Mouse (Mus musculus) MEL (cell line): ENCODE data around the gene Ripor1.

Experiments
- CTCF ChIP-seq, 3 experiments: IDR thresholded peaks in 2 of 3; conservative IDR thresholded peaks in 1 of 3; 2 replicates each; pipeline ENCODE4 v1.5.1; 2011 to 2012; ENCODE audit warnings: low read length in 3 of 3, low read depth in 2 of 3, mild to moderate bottlenecking in 2 of 3, improper control_type of control experiment in 1 of 3, inconsistent platforms in 1 of 3, mixed read lengths in 1 of 3, moderate library complexity in 1 of 3; ENCODE audit not compliant: control insufficient read depth in 1 of 3, insufficient read depth in 1 of 3, poor library complexity in 1 of 3, severe bottlenecking in 1 of 3
- EP300 ChIP-seq, 2 experiments: IDR thresholded peaks; 2 replicates each; pipeline ENCODE4 v1.6.1; 2011; ENCODE audit warnings: improper control_type of control experiment in 2 of 2, low read length in 2 of 2, low read depth in 1 of 2, mild to moderate bottlenecking in 1 of 2
- GABPA ChIP-seq: IDR thresholded peaks from 2 replicates; pipeline ENCODE4 v1.6.1; 2012; ENCODE audit warnings: low read depth, mild to moderate bottlenecking, inconsistent platforms, low read length, improper control_type of control experiment, moderate library complexity
- GATA1 ChIP-seq: IDR thresholded peaks from 2 replicates; pipeline ENCODE4 v1.6.1; 2011; ENCODE audit warnings: low read depth, low read length, improper control_type of control experiment
- KAT2A ChIP-seq: conservative IDR thresholded peaks from 2 replicates; pipeline ENCODE4 v1.6.1; 2012; ENCODE audit warnings: low read depth, low read length, improper control_type of control experiment, inconsistent platforms
- MAFK ChIP-seq: IDR thresholded peaks from 2 replicates; pipeline ENCODE4 v1.6.1; 2011; ENCODE audit warnings: low read depth, mild to moderate bottlenecking, low read length, improper control_type of control experiment, borderline replicate concordance
- MYB ChIP-seq: IDR thresholded peaks from 2 replicates; pipeline ENCODE4 v1.6.1; 2011; ENCODE audit warnings: mild to moderate bottlenecking, low read depth, low read length, improper control_type of control experiment
- NELFE ChIP-seq: IDR thresholded peaks from 2 replicates; pipeline ENCODE4 v1.6.1; 2011; ENCODE audit warnings: low read depth, low read length, improper control_type of control experiment
- POLR2A ChIP-seq, 2 experiments: IDR thresholded peaks; 2 replicates each; pipeline ENCODE4 v1.6.1; 2011 to 2012; ENCODE audit warnings: low read length in 2 of 2, mild to moderate bottlenecking in 2 of 2, control low read depth in 1 of 2, improper control_type of control experiment in 1 of 2, low read depth in 1 of 2, moderate library complexity in 1 of 2; ENCODE audit not compliant: control insufficient read depth in 1 of 2, insufficient read depth in 1 of 2, poor library complexity in 1 of 2
- RAD21 ChIP-seq: IDR thresholded peaks from 2 replicates; pipeline ENCODE4 v1.6.1; 2011; ENCODE audit warnings: mild to moderate bottlenecking, low read depth, low read length, improper control_type of control experiment
- TAL1 ChIP-seq: IDR thresholded peaks from 2 replicates; pipeline ENCODE4 v1.6.1; 2012; ENCODE audit warnings: mild to moderate bottlenecking, inconsistent platforms, low read length, moderate library complexity, mixed read lengths
- ZKSCAN1 ChIP-seq: IDR thresholded peaks from 2 replicates; pipeline ENCODE4 v1.6.1; 2012; ENCODE audit warnings: low read depth, mild to moderate bottlenecking, inconsistent platforms, low read length, improper control_type of control experiment, moderate library complexity

DNA sequence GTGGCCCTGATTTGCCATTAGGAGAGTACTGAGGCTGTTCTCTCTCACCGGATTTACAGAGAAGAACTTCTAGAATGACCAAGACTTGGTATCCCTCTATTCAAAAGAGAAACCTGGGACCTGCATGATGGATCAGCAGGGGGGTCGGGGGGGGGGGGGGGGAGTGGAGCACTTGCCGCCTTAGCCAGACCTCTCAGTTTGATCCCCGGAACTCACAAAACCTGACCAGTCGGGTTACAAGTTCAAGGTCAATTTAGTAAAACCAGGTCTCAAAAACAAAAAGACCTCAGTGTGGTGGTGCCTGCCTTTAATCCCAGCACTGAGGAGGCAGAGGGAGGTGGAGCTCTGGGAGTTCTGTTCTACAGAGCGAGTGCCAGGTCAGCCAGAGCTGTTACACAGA, 30.3 kb upstream of the Ripor1 start:
- TF ChIP-seq NELFE (no peak), KAT2A (no peak), CTCF (IDR thresholded peaks at IDR 0.05 in 2 of 3, conservative IDR thresholded peaks at IDR 0.05 in 1 of 3; ENCODE audit: control insufficient read depth in 1 of 3, insufficient read depth in 1 of 3, low read depth in 2 of 3, low read length in 3 of 3, poor library complexity in 1 of 3, severe bottlenecking in 1 of 3) (no peak), EP300 (IDR thresholded peaks at IDR 0.05; ENCODE audit: low read depth in 1 of 2, low read length in 2 of 2) (no peak), RAD21 (no peak), MYB (no peak), GABPA (no peak), POLR2A (IDR thresholded peaks at IDR 0.05; ENCODE audit: control insufficient read depth in 1 of 2, insufficient read depth in 1 of 2, low read depth in 1 of 2, low read length in 2 of 2, poor library complexity in 1 of 2) (no peak), ZKSCAN1 (no peak), MAFK (no peak), GATA1 (no peak), TAL1 (no peak)
